Mouse (Mus musculus): Measurements from ENCODE around the gene Krtap27-1.

Krtap27-1 gene

DNA sequence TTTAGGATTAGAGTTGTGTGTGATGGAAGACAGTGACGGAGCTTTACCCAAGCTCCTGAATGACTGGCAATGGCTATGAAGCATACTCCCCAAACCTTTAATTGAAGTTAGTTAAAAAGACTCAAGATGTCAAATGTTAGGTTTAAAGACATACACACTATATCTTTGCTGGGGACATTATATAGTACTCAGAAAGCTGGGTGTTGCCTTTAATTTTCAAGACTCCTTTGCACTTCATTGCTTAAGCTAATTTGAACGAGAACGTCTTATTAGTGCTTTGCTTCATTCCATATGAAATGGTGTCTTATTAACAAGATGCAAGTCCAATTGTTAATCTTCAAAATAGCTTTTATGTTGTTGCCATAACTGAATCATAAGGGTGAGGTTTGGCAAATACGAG is at the start of gene Krtap27-1:
TSS of gene Krtap27-1 (minus strand) at position 101 of the 400 bp plus-strand sequence.
- DNase-seq (ENCODE audit: low spot score in 2 of 2): no peak

DNA sequence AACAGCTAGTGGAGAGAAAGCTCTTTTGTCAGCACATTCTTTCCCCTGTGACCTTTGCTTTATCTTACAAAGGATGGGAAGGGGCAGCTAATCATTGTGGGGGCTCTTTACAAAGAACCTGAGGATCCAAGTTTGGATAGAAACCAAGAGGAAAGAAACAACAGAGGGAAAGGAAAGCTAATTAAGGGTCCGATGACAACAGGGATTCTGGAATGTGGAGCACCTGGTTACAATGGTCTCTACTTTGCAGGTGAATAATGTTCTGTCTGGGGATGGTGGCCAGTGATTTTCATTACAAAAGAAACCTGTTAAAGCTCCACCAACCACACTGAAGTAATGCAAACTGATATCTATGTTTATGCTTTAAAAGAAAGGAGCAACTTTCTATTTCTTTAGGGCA is 48.6 kb upstream of the Krtap27-1 start:
- no peak for DNase-seq (ENCODE audit: low spot score in 2 of 2)

DNA sequence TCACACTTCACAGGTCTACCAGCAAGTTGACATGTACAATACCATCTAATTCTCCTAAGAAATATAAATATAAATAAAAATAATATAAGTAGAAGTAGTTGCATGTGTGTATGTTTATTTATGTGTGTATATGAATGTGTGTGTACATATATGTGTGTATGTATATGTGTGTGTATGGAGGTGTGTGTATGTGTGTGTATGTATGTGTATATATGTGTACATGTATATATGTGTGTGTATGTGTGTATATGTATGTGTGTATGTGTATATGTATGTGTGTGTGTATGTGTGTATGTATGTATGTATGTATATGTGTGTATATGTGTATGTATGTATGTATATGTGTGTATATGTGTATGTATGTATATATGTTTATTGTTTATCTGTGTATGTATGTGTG is 45.1 kb upstream of the Krtap27-1 start:
- DNase-seq (ENCODE audit: low spot score in 2 of 2): no peak

GRCm38 (mm10) chr16:88711245-88711644 is 39.8 kb upstream of the Krtap27-1 start:
- no peak for DNase-seq (ENCODE audit: low spot score in 2 of 2)

DNA sequence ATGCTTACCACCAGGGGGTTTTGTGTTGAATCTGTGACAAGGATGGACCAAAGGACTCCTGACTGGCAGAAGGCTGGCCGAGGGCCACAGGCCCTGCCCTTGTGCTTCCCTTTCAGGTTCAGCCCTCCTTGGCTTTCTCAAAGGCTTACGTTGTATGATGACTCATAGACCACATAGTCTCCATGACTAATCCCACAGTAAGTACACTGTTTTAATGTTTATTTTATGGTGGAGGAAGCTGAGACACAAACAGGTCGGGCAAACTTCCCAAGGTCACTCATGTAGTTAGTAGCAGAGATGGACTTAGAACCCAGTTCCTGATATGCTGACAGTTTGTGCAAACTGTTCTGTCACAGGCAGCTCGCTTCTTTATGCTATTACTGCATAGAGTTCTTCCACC is 39.3 kb upstream of the Krtap27-1 start:
- no peak for DNase-seq (ENCODE audit: low spot score in 2 of 2)

DNA sequence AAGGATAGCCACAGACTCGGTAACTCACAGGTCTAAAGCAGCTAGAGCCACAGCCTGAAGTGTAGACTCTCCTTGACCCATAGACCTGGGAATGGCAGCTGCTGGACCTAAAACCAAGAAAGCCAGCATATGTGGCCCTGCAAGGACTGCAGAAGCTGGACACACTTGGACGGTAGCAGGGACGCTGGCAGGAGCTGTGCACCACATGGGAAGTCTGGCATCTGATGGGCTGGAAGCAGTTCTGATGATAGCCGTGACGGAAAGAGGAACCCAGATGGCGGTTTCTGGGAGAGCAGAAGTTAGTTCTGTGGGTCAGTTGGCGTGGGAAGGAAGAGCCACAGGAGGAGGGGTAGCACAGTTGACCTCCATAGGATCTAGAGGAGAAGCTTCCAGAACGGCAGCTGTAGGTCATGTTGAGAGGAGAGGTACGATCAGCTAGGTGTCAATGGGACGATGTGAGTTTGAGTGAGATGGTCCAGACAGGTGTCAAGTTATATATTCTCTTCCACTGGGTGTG is 36.1 kb upstream of the Krtap27-1 start, which contains the start of gene 2310061N02Rik:
TSS of gene 2310061N02Rik (minus strand) at position 467 of the 517 bp plus-strand sequence.
- DNase-seq (ENCODE audit: low spot score in 2 of 2): no peak

- peak in 1 of 2 experiments; percentile 1 for DNase-seq (ENCODE audit: low spot score in 2 of 2)
Observed at GRCm38 (mm10) chr16:88701072-88701864, 29.8 kb upstream of the Krtap27-1 start.

DNA sequence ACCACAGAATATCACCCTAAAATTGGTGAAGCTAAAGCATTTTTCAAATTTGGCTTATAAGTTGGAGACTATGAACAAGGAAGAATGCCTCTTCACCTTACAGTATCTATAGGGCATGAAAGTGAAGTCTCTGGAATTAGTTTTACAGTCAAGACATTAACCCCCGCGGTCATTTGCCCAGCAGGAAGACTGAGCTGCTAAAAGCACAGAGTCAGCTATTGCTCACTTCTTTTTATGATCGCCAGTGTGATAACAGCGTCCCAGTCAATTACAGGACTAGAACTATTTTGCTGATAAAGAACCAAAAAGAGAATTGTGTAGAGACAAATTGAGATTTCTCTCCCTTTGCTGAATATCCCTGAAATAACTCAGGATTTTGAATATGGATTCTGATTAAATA is 24.8 kb upstream of the Krtap27-1 start:
- DNase-seq (ENCODE audit: low spot score in 2 of 2): no peak

- DNase-seq (ENCODE audit: low spot score in 2 of 2): peak in 1 of 2 experiments; percentile 4
Observed at GRCm38 (mm10) chr16:88681282-88681681, 9.8 kb upstream of the Krtap27-1 start.

DNA sequence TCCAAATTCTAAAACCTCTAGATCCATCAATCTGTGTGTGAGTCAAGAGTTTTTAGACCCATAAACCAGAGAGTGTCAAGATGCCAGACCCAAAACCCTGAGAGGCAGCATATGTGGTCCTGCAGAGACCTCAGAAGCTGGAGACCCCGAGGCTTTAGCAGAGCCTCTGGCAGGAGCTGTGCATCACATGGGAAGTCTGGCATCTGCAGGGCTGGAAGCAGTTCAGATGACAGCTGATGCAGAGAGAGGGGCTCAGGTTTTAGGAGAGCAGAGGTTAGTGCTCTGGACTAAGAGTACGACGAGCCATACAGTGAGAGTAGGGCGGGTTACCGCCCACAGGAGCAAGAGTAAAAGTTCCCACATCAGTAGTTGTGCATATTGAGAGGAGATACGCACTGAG is 7.6 kb upstream of the Krtap27-1 start:
- no peak for DNase-seq (ENCODE audit: low spot score in 2 of 2)

DNA sequence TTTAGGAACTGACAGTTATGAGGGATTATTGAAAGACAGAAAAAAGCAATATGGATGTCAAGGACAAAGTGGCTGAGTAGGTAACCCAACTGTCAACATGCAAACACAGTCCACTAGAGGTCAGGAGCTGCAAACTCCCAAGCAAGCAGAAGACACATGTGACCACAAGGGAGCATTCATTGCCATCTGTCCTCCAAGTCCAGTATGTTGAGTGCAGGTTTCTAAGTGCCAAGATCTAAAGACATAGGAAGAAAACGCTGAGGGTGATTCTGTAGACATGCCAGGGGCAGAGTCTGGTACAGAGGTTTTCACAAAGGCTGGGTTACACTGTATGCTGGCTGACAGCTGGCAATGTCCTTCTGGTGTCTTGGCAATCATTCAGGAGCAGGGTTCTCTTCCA is 14.0 kb downstream of the Krtap27-1 start:
- no peak for DNase-seq (ENCODE audit: low spot score in 2 of 2)

DNA sequence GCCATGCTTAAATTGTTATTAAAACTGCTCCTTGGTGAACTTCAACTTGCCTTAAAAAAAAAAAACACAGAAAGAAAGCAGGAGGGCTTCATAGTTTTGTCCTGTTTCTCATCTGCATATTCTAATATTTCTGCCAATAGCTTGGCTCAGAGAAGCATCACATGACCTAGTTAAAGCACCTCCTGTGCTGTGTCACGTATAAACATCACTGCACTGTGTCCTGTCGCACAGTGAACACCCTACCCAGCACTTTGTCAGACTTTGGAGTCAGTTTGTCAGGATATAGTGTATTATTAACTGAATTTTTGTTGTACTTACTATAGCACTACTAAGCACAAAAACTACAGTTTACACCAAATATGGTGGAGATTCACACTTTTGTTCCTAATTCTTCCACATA is 19.5 kb downstream of the Krtap27-1 start:
- DNase-seq (ENCODE audit: low spot score in 2 of 2): no peak

DNA sequence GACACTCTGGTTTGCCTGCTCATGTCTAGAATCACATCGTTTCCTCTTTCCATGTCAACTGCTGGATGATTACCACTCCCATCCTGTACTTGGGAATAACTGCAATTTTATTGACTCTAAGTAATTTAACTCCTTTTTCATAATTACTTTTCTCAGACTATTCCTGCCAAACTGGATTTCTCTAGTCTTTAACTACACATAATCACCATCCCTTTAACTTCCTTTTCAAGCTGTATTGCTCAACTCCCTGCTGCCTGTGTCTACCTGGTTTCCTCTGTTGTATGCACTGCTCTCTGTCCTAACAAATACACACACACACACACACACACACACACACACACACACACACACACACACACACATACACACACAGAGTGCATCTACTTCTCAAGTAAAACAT is 20.4 kb downstream of the Krtap27-1 start:
- DNase-seq (ENCODE audit: low spot score in 2 of 2): no peak

DNA sequence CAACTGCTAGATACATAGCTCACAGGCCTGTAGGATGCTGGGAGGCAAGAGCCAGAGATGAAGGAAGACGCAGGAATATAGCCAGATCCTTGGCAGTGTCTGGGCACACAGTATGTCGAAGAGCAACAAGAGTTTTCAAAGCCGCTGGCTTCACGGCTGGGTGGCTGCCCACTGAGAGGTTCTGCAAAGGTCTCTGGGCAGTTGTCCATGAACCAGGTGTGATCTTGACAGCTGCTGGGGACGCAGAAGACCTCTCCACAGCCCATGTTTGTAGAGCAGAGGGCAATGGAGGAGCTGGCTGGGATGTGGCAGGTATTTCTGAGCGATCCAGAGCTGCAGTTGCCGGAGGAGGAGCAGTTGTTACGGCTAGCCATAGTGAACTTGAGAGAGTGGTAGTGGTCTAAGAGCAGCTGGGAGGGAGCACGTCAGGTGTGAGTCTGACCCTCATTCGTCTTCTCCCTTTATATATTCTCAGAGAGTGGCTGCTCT is 24.1 kb downstream of the Krtap27-1 start, which contains the start of gene Krtap26-1:
TSS of gene Krtap26-1 (minus strand) at position 439 of the 489 bp plus-strand sequence.
- no peak for DNase-seq (ENCODE audit: low spot score in 2 of 2)

GRCm38 (mm10) chr16:88646366-88647111 is 24.9 kb downstream of the Krtap27-1 start:
- no peak for DNase-seq (ENCODE audit: low spot score in 2 of 2)

DNA sequence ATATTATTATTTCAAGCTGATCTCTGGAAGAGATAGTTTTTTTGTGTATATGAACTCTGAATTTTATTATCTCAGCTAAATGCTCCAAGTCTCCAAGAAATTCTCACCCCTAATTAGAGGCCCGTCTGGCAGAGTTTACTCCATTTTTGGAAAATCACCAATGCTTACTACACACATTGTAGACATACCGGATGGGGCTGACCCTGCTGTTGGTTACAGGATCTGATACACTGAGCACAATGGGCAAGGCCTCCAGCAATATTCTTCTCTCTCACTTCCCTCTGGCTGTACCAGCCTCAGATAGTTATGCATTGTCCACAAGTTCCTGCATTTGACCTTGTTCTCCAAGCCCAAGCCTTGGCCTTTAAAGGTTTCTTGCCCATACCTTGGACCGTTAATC is 31.4 kb downstream of the Krtap27-1 start:
- DNase-seq (ENCODE audit: low spot score in 2 of 2): no peak

DNA sequence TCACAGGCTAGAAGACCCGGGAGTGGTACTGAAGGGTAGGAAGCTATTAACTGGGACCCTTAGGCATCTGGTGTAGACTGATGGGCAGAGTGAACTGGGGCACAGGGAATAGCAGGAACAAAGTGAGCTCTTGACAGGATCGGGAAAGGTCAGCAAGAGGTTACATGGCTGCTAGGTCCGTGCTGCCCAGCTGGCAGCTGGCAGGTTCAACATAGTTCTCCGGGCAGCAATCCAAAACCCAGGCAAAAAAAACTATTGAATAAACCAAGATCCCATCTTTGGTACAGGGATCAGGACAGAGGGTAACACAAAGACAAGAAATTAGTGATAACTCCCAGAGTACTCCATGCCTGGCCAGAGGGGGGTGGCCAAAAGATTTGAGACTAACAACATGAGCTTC is 36.3 kb downstream of the Krtap27-1 start:
- DNase-seq (ENCODE audit: low spot score in 2 of 2): no peak

DNA sequence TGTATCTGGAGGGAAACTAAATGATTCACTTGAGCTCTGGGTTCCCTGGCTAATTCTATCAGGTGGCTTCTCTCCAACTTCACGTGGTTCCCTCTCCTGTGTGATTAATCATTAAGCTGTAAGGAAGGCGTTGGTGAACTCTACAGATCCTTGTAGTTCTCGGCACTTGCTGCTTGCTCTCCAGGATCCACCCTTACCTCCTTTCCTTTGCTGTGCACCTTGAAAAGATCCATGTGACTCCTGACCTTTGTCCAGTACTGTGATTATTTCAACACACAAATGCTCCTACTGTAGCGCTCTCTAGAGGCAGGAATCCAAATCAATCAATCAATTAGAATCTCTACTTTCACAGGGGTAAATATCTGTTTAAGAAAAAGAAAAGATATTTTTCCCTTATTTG is 40.0 kb downstream of the Krtap27-1 start:
- DNase-seq (ENCODE audit: low spot score in 2 of 2): no peak

- DNase-seq (ENCODE audit: low spot score in 2 of 2): no peak
Observed at GRCm38 (mm10) chr16:88627566-88627965, 43.9 kb downstream of the Krtap27-1 start, which contains the start of gene 2310079G19Rik. Gene 2310079G19Rik, minus strand, starts transcription at chr16:88627666.
